Mouse (Mus musculus): ENCODE data around the gene Adh7. TPM values are rescaled to one million over a fixed set of nuclear protein-coding genes. Genes with fewer than 3 reads are reported as not detected.

Adh7 gene
- polyA plus RNA-seq, 1 experiment from 2014 or later: not detected

DNA sequence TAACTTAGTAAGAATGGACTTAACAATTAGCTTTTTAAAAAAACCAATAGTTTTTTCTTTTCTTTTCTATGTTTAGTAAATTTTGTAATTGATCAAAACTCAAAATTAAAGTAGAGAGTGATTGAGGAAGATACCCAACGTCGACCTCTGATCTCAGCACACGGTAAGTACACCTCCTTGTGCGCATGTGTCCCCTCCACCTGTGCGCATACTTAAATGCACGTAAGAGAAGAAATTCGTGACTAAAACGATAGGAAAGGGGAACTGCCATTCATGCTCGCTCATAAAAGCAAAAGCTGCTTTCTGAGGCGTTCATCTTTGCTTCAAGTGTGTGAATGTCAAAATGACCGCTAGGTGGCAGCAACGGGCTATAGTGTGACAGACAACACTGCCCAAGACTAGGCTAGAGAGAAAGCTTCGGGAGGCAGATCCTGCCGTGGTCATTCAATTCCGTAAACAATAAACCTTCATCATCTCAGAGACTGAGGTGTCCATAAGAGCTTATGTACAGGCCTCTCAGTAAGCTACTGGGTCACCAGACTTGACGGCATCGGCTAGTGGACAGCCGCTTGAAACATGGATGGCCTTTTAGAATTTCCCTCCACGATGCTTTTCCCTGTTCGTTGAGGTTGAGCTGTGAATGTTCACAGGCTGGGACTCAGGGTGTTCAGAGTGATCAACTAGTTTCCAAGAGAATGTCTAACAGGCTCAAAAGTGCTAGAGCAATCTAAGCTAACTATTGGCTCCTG is 19.4 kb upstream of the Adh7 start:
- no peaks in the 10 kb centered on the region for H3K4me1 ChIP-seq (replicated peaks)
- H3K9ac ChIP-seq: no peak overlapping the region
- ATAC-seq (ENCODE audit: insufficient number of reproducible peaks, low FRiP score): peak; percentile 59; the same call in 1 of the 2 replicates
- 29% methylated on average over 20 of the region's 20 CpGs for WGBS
- H3K36me3 ChIP-seq: no peaks in the 10 kb centered on the region
- H3K4me3 ChIP-seq: peak overlapping the region; percentile 23; the same call in 1 of the 2 replicates
- no peaks in the 10 kb centered on the region for H3K27me3 ChIP-seq (replicated peaks)
- H3K9me3 ChIP-seq (replicated peaks): no peaks in the 10 kb centered on the region
- H3K27ac ChIP-seq (ENCODE audit: poor library complexity, severe bottlenecking): no peak overlapping the region
- peak overlapping the region; percentile 54 for H3K4me2 ChIP-seq

DNA sequence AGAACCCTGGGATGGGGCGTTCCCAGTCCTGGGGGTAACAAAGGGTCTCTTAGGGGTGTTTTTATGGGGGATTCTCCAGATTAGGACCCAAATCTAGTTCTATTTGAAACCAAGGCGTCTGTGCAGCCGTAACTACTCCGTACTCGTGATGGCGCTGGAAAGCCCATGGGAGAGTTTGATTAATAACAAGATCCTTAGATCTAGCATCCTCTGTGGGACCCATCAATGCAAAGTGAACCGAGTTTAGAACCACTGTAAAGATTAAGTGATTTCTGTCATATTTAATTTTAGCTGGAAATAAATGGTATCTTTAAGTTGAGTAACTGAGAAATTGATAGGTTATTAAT is 18.9 kb upstream of the Adh7 start:
- H3K4me2 ChIP-seq: peak overlapping the region; percentile 54; the same call in 1 of the 2 replicates
- no peaks in the 10 kb centered on the region for H3K9me3 ChIP-seq (replicated peaks)
- H3K4me3 ChIP-seq: no peak overlapping the region
- no peak for ATAC-seq (ENCODE audit: insufficient number of reproducible peaks, low FRiP score)
- no peak overlapping the region for H3K27ac ChIP-seq (ENCODE audit: poor library complexity, severe bottlenecking)
- H3K9ac ChIP-seq: no peak overlapping the region
- H3K36me3 ChIP-seq: no peaks in the 10 kb centered on the region
- 73% methylated on average over 7 of the region's 7 CpGs for WGBS
- H3K27me3 ChIP-seq (replicated peaks): no peaks in the 10 kb centered on the region
- H3K4me1 ChIP-seq (replicated peaks): no peaks in the 10 kb centered on the region

DNA sequence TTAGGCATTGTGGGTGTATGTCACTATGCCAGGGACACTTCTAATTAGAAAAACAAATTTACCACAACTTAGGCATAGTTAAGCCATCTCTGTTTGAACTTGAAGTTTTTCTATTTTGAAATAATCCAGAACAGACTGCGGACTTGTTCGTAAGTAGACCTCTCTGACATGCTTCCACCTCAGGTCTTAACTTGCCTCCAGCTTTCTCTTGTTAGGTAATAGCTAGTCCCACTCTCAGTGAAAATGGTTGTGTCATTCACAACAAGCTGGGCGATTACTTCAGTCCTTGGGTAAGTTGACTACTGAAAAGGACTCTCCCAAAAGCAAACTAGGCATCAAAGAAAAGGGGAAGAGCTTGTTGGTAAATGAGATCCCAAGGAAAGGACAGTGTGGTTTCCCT is 8.7 kb upstream of the Adh7 start:
- H3K9me3 ChIP-seq (replicated peaks): peaks cover 4% of the 10 kb centered on the region
- H3K9ac ChIP-seq: no peak overlapping the region
- H3K27me3 ChIP-seq (replicated peaks): no peaks in the 10 kb centered on the region
- no peaks in the 10 kb centered on the region for H3K36me3 ChIP-seq
- H3K4me1 ChIP-seq (replicated peaks): no peaks in the 10 kb centered on the region
- no peak for ATAC-seq (ENCODE audit: insufficient number of reproducible peaks, low FRiP score)
- H3K4me2 ChIP-seq: no peak overlapping the region
- H3K4me3 ChIP-seq: no peak overlapping the region
- 86% methylated on average over 3 of the region's 3 CpGs for WGBS
- no peak overlapping the region for H3K27ac ChIP-seq (ENCODE audit: poor library complexity, severe bottlenecking)

DNA sequence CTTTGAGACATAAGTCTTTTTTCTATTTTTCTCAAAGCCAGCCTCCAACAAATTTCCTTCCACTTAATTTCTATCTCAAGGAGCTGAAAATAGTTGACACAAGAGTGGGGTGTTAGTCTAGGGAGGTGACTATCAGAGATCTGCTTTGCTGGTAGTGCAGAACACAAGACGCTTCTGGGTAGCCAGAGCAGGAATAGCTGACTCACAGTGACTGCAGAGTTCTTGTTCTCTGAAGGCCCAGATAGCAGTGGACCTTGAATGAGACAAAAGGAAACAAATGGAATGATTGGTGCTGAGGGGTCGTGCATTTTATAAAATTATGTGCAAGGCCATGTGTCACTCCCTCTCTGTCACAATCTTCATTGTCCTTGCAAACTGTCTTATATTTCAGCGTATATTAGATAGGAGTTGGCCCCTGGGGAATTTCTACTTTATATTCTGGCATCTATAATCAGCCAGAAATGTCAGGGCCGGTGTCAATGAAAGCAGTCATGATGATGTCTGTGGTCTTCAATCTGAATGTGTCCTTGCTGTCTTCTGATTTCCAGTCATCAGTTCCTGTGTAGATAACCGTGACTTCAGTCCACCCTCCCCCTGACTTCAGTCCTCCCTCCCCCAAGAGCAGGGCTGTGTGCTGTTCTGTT is 7.0 kb upstream of the Adh7 start:
- Histone ChIP-seq H3K27ac (ENCODE audit: poor library complexity, severe bottlenecking) (no peak overlapping the region), H3K4me2 (no peak overlapping the region), H3K9ac (no peak overlapping the region), H3K27me3 (replicated peaks) (no peaks in the 10 kb centered on the region), H3K4me1 (replicated peaks) (no peaks in the 10 kb centered on the region), H3K9me3 (replicated peaks) (peaks cover 5% of the 10 kb centered on the region; the same call in 1 of the 2 replicates), H3K4me3 (no peak overlapping the region), H3K36me3 (no peaks in the 10 kb centered on the region)
- ATAC-seq (ENCODE audit: insufficient number of reproducible peaks, low FRiP score): no peak
- WGBS: 53% methylated on average over 5 of the region's 5 CpGs

DNA sequence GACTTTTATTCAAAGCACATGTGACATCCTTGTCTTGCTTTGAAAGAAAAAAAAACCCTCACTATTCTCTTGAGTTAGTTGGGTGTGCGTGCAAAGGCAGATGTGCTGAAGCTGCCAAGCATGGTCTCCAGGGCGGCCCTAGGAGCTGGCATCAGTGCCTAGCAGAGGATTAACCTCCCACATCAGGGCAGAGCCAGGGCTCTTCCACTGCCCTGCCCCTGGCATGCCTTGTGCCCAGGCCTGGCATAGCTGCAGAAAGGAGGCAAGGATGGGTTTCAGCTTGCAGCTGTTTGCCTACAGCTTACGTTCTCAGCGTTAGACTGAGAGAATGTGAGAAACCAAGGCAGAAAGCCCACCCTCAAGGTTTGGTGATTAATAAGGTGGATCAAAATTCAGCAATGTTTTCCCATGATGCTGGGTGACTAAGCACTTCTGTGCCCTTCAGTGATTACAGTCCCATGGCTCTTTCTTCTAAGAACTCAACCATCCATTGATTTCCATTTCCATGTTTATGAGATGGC is 5.1 kb upstream of the Adh7 start:
- H3K4me1 ChIP-seq (replicated peaks): no peaks in the 10 kb centered on the region
- H3K27me3 ChIP-seq (replicated peaks): no peaks in the 10 kb centered on the region
- H3K4me2 ChIP-seq: no peak overlapping the region
- H3K9ac ChIP-seq: no peak overlapping the region
- no peak overlapping the region for H3K27ac ChIP-seq (ENCODE audit: poor library complexity, severe bottlenecking)
- H3K4me3 ChIP-seq: no peak overlapping the region
- 87% methylated on average over 4 of the region's 4 CpGs for WGBS
- no peaks in the 10 kb centered on the region for H3K36me3 ChIP-seq
- no peak for ATAC-seq (ENCODE audit: insufficient number of reproducible peaks, low FRiP score)
- 0 out of 2 replicates have a peak, but pooled peaks cover 5% of the 10 kb centered on the region for H3K9me3 ChIP-seq (replicated peaks)

- Histone ChIP-seq H3K4me2 (no peak overlapping the region), H3K27ac (ENCODE audit: poor library complexity, severe bottlenecking) (no peak overlapping the region)
- ATAC-seq (ENCODE audit: insufficient number of reproducible peaks, low FRiP score): no peak
These were observed 2.1 kb upstream of the Adh7 start for GRCm38 (mm10) chr3:138215395-138215989.

DNA sequence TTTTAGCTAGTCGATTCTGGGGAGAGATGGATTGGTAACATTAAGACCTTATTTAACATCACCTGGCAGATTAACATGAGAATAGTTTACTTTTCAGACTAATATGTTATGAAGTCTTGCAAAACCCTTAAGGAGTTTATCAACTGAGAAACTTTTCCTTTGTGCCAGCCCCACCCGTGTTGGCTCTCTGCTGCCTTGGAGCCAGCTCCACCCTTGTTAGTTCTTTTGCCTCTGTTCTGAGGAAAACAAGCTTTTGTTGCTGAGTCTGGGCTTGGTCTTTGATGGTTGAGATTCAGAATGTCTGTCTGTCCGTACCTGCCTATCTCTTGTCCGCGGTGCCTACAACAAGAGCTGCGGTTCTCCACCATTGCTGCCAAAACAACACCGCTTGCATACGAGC is 1.5 kb upstream of the Adh7 start:
- Histone ChIP-seq H3K27me3 (replicated peaks) (no peaks in the 10 kb centered on the region), H3K27ac (ENCODE audit: poor library complexity, severe bottlenecking) (no peak overlapping the region), H3K9me3 (replicated peaks) (0 out of 2 replicates have a peak, but pooled peaks cover 5% of the 10 kb centered on the region), H3K4me3 (no peak overlapping the region), H3K4me1 (replicated peaks) (no peaks in the 10 kb centered on the region), H3K4me2 (no peak overlapping the region), H3K9ac (no peak overlapping the region), H3K36me3 (no peaks in the 10 kb centered on the region)
- WGBS: 84% methylated on average over 8 of the region's 8 CpGs
- ATAC-seq (ENCODE audit: insufficient number of reproducible peaks, low FRiP score): no peak

More at GRCm38 (mm10) chr3:138215395-138215989, 2.1 kb upstream of the Adh7 start:
- WGBS: 61% methylated on average over 11 of the region's 11 CpGs
- H3K9me3 ChIP-seq (replicated peaks): 0 out of 2 replicates have a peak, but pooled peaks cover 5% of the 10 kb centered on the region
- no peak overlapping the region for H3K9ac ChIP-seq
- H3K4me3 ChIP-seq: no peak overlapping the region
- no peaks in the 10 kb centered on the region for H3K36me3 ChIP-seq
- H3K4me1 ChIP-seq (replicated peaks): no peaks in the 10 kb centered on the region
- no peaks in the 10 kb centered on the region for H3K27me3 ChIP-seq (replicated peaks)

GRCm38 (mm10) chr3:138221116-138221515 is 3.6 kb downstream of the Adh7 start:
- no peak for ATAC-seq (ENCODE audit: insufficient number of reproducible peaks, low FRiP score)
- Histone ChIP-seq H3K4me3 (no peak overlapping the region), H3K9ac (no peak overlapping the region), H3K36me3 (no peaks in the 10 kb centered on the region), H3K27me3 (replicated peaks) (no peaks in the 10 kb centered on the region), H3K4me2 (no peak overlapping the region), H3K4me1 (replicated peaks) (no peaks in the 10 kb centered on the region; the same call in 1 of the 2 replicates), H3K9me3 (replicated peaks) (no peaks in the 10 kb centered on the region), H3K27ac (ENCODE audit: poor library complexity, severe bottlenecking) (no peak overlapping the region)
- WGBS: 85% methylated on average over 11 of the region's 11 CpGs

- WGBS: 57% methylated on average over 4 of the region's 4 CpGs
- Histone ChIP-seq H3K27me3 (replicated peaks) (no peaks in the 10 kb centered on the region), H3K9ac (no peak overlapping the region), H3K4me2 (no peak overlapping the region), H3K27ac (ENCODE audit: poor library complexity, severe bottlenecking) (no peak overlapping the region), H3K4me1 (replicated peaks) (no peaks in the 10 kb centered on the region; the same call in 1 of the 2 replicates), H3K9me3 (replicated peaks) (no peaks in the 10 kb centered on the region), H3K36me3 (no peaks in the 10 kb centered on the region), H3K4me3 (no peak overlapping the region)
- ATAC-seq (ENCODE audit: insufficient number of reproducible peaks, low FRiP score): no peak
These were observed 5.0 kb downstream of the Adh7 start for GRCm38 (mm10) chr3:138222511-138222910.

GRCm38 (mm10) chr3:138222952-138223351 is 5.4 kb downstream of the Adh7 start:
- Histone ChIP-seq H3K36me3 (no peaks in the 10 kb centered on the region), H3K4me2 (no peak overlapping the region), H3K4me1 (replicated peaks) (no peaks in the 10 kb centered on the region; the same call in 1 of the 2 replicates), H3K27ac (ENCODE audit: poor library complexity, severe bottlenecking) (no peak overlapping the region), H3K27me3 (replicated peaks) (no peaks in the 10 kb centered on the region), H3K9me3 (replicated peaks) (no peaks in the 10 kb centered on the region), H3K9ac (no peak overlapping the region), H3K4me3 (no peak overlapping the region)
- 44% methylated on average over 5 of the region's 5 CpGs for WGBS
- ATAC-seq (ENCODE audit: insufficient number of reproducible peaks, low FRiP score): no peak

DNA sequence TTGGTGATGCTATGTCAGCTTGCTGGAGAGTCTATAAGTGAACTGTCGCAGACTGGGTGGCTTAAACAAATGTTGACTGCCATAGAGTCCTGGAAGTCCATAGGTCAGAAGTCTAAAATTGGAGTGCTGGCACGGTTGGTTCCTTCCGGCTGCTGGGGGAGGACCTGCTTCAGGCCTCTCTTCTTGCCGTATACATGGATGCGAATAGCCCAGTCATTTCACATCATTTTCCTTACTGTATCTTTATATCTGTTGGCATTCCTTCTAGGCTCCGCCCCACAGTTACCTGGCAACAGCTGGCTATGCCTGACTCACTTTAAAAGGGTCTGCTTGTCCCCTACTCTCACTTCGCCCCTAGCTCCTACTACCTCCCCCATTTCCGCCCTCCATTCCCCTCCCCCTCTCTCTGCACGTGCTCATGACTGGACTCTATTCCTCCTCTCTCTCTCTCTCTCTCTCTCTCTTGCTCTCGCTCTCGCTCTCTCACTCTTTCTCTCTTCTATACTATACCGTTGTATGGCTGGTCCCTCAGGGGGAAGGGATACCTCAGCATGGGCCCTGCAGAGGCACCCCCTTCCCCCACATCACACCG is 6.9 kb downstream of the Adh7 start:
- Histone ChIP-seq H3K27ac (ENCODE audit: poor library complexity, severe bottlenecking) (no peak overlapping the region), H3K4me2 (no peak overlapping the region), H3K9me3 (replicated peaks) (no peaks in the 10 kb centered on the region), H3K4me3 (no peak overlapping the region), H3K9ac (no peak overlapping the region), H3K36me3 (no peaks in the 10 kb centered on the region), H3K27me3 (replicated peaks) (no peaks in the 10 kb centered on the region), H3K4me1 (replicated peaks) (no peaks in the 10 kb centered on the region; the same call in 1 of the 2 replicates)
- ATAC-seq (ENCODE audit: insufficient number of reproducible peaks, low FRiP score): no peak
- 79% methylated on average over 13 of the region's 13 CpGs for WGBS
